Mouse (Mus musculus) left cerebral cortex, adult 11 months (tissue): ENCODE data around the gene Tex19.1.
"Not testable (repeated sequence)": the region's sequence is repeated elsewhere in the genome, so short reads cannot be mapped to it uniquely, and the experiment has no call there.

Experiments
- DNase-seq: peaks from one replicate; pipeline ENCODE4 v3.0.0; 2022; ENCODE audit warnings: low spot score

Gene Tex19.1

GRCm38 (mm10) chr11:121145865-121146264, at the start of gene Tex19.1:
TSS of gene Tex19.1 (plus strand) at chr11:121146143.
- DNase-seq, result no peak

DNA sequence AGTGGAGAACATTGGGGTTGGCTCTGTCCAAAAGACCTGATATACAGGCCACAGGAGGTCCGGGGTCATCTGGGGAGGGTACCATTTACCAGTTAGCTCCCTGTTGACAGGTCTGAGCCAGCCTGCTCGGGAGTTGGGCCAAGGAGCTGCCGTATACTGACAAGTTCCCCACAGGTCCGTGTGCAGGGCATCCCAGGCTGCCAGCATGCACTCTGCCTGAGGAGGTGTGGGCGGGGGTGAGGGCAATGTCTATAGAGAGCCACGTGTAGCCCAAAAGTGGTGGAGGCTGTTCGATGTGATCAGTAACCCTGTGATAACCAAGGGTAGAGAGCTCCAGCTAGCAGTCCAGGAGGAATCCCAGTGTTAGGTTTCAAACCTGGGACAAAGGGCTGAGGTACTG, 46.2 kb upstream of the Tex19.1 start:
- no peak for DNase-seq

DNA sequence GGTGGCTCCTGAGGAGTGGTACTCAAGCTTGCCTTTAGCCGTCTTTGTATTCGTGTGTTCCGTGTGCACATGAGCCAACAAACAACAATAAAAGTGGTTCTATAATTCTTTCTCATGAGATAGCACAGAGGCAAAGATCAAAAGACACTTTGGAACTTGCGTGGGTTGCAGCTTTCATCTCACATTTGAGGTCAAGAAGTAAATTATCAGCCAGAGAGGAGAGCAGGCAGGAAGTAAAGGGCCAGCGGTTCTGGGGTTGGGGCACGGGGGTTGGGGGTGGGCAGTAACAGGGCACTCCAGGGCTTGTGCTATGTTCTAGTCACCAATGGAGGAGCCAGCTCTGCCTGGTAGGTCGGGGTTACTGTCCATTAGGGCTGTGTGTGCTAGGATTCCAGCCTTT, 45.3 kb upstream of the Tex19.1 start:
- DNase-seq, result no peak

DNA sequence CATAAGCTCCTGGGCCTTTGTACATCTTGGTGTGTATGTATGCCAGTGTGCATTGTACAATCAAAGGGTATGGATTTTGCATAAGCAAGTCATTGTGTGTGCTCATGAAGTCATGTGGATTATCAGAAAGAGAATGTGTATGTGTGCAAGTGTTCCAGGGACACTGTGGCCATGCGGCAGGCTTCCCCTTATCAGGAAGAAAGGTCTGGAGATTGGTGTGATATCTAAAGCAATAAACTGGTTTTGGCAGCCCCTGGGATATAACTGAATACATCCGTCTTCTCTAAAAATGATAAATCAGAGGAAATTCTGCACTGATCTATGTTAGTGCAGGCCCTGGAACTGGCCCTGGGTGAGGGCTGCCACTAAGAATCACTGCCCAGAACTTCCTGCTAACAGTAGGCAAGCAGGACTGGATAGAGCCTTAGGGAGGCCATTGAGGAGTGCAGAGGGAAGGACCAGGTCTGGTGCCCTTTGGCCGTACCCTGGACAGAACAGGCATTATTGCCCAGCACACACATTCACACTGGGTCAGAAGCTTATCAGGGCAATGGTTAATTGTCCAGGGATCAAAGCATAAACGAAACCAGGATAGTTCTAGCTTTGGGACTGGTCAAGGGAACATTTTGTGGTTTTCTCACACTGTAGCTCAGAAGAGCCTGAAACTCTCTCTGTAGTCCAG, 44.7 kb upstream of the Tex19.1 start:
- DNase-seq, result no peak

GRCm38 (mm10) chr11:121107242-121107641, 38.7 kb upstream of the Tex19.1 start:
- not testable (repeated sequence) for DNase-seq

DNA sequence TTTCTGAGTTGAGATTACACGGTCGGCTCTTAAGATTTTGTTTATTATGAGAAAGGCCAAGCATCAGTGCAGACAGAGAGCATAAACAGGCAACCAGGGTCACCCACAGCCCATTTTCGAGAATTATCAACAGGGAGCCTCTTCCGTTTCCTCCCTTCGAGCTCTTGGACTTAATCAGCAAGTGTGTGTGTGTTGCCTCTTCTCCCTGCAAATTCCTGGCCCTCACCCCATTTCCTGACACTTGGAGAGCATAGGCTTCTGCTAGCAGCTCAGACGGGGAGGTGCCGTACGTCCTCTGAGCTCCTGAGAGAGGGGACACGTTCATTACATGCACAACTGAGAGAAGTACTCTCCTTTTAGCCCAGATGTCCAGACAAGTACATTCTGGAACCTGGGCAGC, 37.9 kb upstream of the Tex19.1 start:
- DNase-seq, result no peak

DNA sequence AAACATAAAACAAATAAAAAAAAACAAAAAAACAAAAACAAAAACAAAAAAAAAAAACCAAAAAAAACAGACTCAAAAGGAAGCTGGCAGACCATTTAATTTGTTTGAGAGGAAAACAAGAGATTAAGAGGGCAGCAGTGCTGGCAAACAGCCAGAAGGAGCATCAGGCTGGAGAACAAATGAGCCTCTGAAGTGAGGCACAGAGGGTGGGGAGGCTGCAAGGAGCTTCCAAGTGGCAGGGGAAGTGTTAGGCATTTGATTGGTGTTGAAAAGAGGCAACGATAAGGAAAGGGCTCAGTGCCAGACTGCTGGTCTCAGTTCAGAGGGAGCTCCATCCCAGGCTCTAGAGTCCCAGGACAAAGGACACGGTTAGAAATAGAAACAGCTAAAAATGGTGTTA, 36.0 kb upstream of the Tex19.1 start:
- DNase-seq, result no peak

- DNase-seq, result no peak
Measured at GRCm38 (mm10) chr11:121111051-121111450, 34.9 kb upstream of the Tex19.1 start.

- DNase-seq, result no peak
Measured at GRCm38 (mm10) chr11:121111601-121112000, 34.3 kb upstream of the Tex19.1 start.

DNA sequence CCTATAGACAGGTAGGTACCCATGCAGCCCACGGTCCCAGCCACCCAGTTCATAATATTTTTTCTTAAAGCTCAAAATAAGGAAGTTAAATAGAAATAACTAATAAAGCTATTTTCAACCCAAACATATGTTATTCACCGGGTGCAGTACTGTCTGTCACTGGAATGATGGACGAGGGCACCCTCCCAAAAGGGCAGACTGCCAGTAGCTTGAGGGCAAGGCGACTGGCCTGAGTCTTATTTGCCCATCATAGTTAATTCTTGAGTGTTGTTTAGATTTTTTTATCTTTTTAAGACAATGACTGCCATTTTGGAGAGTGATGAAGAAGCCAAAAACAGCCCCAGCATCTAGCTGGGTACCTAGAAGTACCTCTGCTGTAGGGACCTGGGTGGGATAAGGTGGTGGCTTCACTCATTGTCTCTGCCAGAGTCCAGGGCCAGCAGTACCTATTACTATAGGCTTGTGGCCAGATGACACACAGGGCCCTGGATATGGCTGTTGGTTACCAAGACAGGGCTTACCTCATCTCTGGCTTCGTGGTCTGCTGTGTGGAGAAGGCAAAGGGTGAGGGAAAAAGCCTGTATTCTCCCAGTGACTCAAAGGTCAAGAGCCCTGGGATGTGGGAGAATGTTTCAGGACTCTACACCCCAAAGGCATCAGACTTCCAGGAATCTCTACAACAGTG, 33.7 kb upstream of the Tex19.1 start:
- no peak for DNase-seq

GRCm38 (mm10) chr11:121118106-121118505, 27.8 kb upstream of the Tex19.1 start:
- no peak for DNase-seq

GRCm38 (mm10) chr11:121118577-121118976, 27.4 kb upstream of the Tex19.1 start, which contains the start of gene Tex19.2:
TSS of gene Tex19.2 (minus strand) at chr11:121118677.
- DNase-seq, result no peak

GRCm38 (mm10) chr11:121121151-121121550, 24.8 kb upstream of the Tex19.1 start:
- DNase-seq, result no peak

DNA sequence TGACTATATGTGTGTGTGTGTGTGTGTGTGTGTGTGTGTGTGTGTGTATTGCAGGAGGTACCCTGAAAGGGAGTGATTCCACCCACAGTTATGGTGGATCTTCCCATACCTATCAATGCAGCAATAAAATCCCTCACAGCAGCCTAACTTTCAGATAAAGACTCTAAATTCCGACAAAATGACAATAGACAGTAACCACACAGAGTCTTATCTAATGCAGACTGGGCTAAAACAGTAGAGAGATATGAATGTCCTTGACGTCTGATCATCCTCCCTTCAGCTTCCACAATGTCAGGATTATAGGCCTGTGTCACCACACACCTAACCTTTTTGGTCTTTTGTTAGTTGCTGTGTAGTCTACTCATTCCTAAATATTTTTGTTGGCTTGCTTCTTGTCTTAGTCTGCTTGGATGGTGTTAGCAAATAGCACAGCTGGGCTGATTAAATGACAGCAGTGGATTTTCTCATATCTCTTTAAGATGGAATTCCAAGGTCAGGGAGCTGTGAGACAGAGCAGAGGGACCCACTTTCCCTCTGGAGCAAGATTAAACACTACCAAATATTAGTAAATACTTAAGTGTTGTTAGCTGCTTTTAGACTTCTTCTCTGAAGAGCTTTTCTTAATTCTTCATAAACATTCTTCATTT, 23.8 kb upstream of the Tex19.1 start:
- DNase-seq, result no peak

DNA sequence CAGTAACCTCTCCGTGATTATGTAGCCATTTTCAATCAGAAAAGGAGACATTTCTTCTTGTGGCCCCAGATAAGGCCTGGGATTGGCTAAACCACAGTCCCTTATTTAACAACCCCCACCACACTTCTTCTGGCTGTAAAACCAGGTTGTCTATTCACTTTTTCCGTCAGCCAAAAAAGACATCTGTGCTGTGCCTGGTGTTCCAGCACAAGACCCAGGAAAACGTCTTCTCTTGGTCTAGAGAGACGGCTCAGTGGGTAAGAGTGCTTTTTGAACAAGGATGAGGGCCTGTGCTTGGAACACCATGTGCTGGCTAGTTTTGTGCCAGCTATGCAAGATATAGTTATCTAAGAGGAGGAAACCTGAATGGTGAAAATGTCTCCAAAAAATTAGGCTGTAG, 22.5 kb upstream of the Tex19.1 start:
- no peak for DNase-seq

GRCm38 (mm10) chr11:121125522-121126172, 20.3 kb upstream of the Tex19.1 start:
- DNase-seq, result no peak

GRCm38 (mm10) chr11:121126395-121126794, 19.5 kb upstream of the Tex19.1 start:
- DNase-seq, result no peak

GRCm38 (mm10) chr11:121127441-121127840, 18.5 kb upstream of the Tex19.1 start:
- DNase-seq, result no peak

GRCm38 (mm10) chr11:121129616-121130015, 16.3 kb upstream of the Tex19.1 start:
- no peak for DNase-seq

DNA sequence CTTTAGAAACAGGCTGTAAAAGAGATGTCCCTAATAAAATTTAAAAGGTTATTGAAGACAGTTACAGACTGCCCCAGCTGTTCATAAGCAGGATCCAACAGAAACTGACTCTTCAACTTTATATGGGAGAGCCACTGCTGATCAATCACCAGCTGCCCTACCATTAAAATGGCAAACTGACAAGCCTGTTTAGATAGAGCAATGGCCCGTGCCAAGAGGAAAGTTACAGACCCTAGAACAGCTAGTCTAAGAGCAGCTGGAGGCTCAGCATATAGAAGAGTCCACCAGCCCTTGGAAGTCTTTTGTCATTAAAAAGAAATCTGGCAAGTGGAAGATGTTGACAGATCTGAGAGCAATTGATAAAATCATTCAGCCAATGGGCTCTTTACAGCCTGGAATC, 11.3 kb upstream of the Tex19.1 start:
- no peak for DNase-seq

DNA sequence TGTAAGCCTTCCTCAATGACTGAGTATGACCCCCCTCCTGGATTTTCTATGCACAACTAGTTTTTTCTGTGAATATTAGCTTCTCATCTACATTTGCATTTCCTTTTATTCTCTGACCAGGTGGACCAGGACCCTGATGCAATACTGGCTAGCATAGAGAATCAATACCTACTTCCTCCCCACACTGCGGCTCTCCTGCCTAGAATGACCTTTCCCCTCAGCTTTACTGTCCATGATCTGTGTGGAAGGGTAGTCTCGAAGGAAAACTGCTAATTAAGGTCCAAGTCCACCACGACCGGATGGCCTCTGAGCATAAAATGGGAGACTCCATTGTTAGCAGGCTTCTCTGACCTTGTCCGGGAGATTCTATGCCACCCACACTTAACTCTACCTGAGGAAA, 8.3 kb upstream of the Tex19.1 start:
- DNase-seq, result no peak

DNA sequence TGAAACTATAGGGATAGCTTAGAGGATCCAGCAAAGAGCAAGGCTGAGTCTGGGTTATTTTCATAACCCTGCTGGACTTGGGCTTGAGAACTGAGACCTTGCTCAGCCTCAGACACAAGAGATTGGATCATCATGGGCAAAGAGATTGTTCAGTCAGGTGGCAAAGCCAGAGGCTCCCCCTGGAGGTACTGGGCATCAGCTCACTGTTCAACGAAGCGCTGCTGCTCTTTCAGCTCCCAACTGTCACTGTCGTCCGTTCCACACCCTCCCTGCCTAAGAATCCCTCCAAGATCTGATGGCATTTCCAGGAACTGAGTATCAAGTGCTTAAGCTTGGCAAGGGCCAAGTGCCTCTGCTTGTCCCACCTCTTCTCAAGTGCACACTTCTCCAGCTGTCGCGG, 7.2 kb upstream of the Tex19.1 start:
- no peak for DNase-seq
